ENCODE assay signal across 25 mouse cellular contexts in the genomic region with DNA sequence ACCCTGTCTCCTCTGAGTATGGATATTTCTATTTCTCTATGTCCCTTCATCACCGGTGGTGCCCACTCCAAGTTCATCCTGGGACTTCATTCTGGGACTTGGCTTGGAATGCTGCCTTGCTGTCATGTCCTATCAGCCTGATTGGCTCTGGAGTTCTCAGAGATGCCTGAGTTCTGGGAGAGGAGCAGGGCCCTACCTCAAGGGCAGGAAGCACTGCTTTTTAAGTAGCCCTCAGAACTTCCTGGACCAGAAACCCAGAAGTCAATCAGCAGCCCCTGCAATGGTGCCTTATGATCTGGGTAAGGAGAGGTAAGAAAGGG.
DNase-seq lines count a peak whose midpoint lies in the region; ATAC-seq and TF ChIP-seq lines count a peak whose summit lies in the region.
"Had no signal": no experiment of that assay in that cellular context is flagged by ENCODE, and none has a peak within 500 bp of the region (broad histone marks: within the 10 kb centered on the region; RNA-seq: fewer than 3 reads in every experiment).

No protein-coding gene starts in this region.

- peak overlapping the region; percentile 52 for H3K27ac ChIP-seq in cerebellum, adult 2 months (ENCODE audit: insufficient read depth, low read length)
- peak overlapping the region; percentile 80 for H3K27ac ChIP-seq in hindbrain, embryonic 13.5 days
- no peak overlapping the region for H3K27ac ChIP-seq in hindbrain, embryonic 10.5 days
- H3K27ac ChIP-seq: heart, embryonic 13.5 days; left cerebral cortex, adult 2 months; limb, embryonic 15.5 days; liver, embryonic 13.5 days had no signal

- H3K9me3 ChIP-seq in hindbrain, embryonic 13.5 days = no peaks in the 10 kb centered on the region
- H3K9me3 ChIP-seq in hindbrain, embryonic 10.5 days = no peaks in the 10 kb centered on the region
- H3K9me3 ChIP-seq: embryonic facial prominence, embryonic 13.5 days; heart, embryonic 13.5 days; limb, embryonic 10.5 days; limb, embryonic 15.5 days; liver, embryonic 13.5 days; midbrain, embryonic 13.5 days had no signal

- no peak overlapping the region; the same call in 1 of the 2 replicates for H3K9ac ChIP-seq in hindbrain, embryonic 13.5 days
- H3K9ac ChIP-seq: embryonic facial prominence, embryonic 13.5 days; heart, embryonic 13.5 days; limb, embryonic 15.5 days; liver, embryonic 13.5 days; midbrain, embryonic 13.5 days had no signal

- no peak overlapping the region for H3K4me2 ChIP-seq in hindbrain, embryonic 13.5 days
- H3K4me2 ChIP-seq: embryonic facial prominence, embryonic 13.5 days; heart, embryonic 13.5 days; limb, embryonic 15.5 days; midbrain, embryonic 13.5 days had no signal

- no peaks in the 10 kb centered on the region for H3K36me3 ChIP-seq in hindbrain, embryonic 13.5 days
- no peaks in the 10 kb centered on the region for H3K36me3 ChIP-seq in hindbrain, embryonic 10.5 days
- H3K36me3 ChIP-seq: embryonic facial prominence, embryonic 13.5 days; heart, embryonic 13.5 days; limb, embryonic 10.5 days; limb, embryonic 15.5 days; liver, embryonic 13.5 days; midbrain, embryonic 13.5 days had no signal

- peaks cover 21% of the 10 kb centered on the region for H3K4me1 ChIP-seq in cerebellum, adult 2 months (ENCODE audit: control insufficient read depth, insufficient read depth, low read length)
- H3K4me1 ChIP-seq in hindbrain, embryonic 13.5 days (replicated peaks) = peaks cover 32% of the 10 kb centered on the region
- peaks cover 8% of the 10 kb centered on the region; the same call in 1 of the 2 replicates for H3K4me1 ChIP-seq in hindbrain, embryonic 10.5 days (replicated peaks)

- 5% methylated on average over 1 of the region's 1 CpGs for WGBS in cerebellum, adult 2 months
- WGBS in hindbrain, embryonic 13.5 days = 95% methylated on average over 1 of the region's 1 CpGs
- 91% methylated on average over 1 of the region's 1 CpGs for WGBS in hindbrain, embryonic 10.5 days

- TF ChIP-seq POLR2A in cerebellum, adult 2 months (IDR thresholded peaks at IDR 0.05; ENCODE audit: borderline replicate concordance, insufficient read depth, low read length) = no peak

- no peaks in the 10 kb centered on the region for H3K27me3 ChIP-seq in cerebellum, adult 2 months (ENCODE audit: control insufficient read depth, insufficient read depth, low read length)
- 0 out of 2 replicates have a peak, but pooled peaks cover 3% of the 10 kb centered on the region for H3K27me3 ChIP-seq in hindbrain, embryonic 13.5 days
- H3K27me3 ChIP-seq in hindbrain, embryonic 10.5 days (ENCODE audit: insufficient read depth, poor library complexity, severe bottlenecking) = 0 out of 2 replicates have a peak, but pooled peaks cover 5% of the 10 kb centered on the region
- H3K27me3 ChIP-seq: embryonic facial prominence, embryonic 13.5 days; limb, embryonic 15.5 days; midbrain, embryonic 13.5 days had no signal

- no peak for ATAC-seq in hindbrain, embryonic 13.5 days (ENCODE audit: low FRiP score)
- ATAC-seq: inflammation-experienced regulatory T-cells, adult 6 months; lung, postnatal 0 days had no signal

- no peak for TF ChIP-seq CTCF in cerebellum, adult 2 months (IDR thresholded peaks at IDR 0.05; ENCODE audit: borderline replicate concordance, insufficient read depth, low read depth, low read length)

- DNase-seq in cerebellum, adult 2 months = no peak
- no peak for DNase-seq in cerebellum, adult 8-10 months
- DNase-seq in hindbrain, embryonic 10.5 days (ENCODE audit: low spot score) = no peak
- DNase-seq in retina, postnatal 1 day = peak; percentile 22
- no peak for DNase-seq in retina, embryonic 14.5 days (ENCODE audit: low spot score)
- no peak for DNase-seq in urinary bladder, postnatal 36 days (ENCODE audit: low spot score in 2 of 2)
- DNase-seq in layer of hippocampus, adult 9-10 months (ENCODE audit: low spot score) = no peak
- DNase-seq: adrenal gland, adult 8-10 months; kidney, adult 11 months; kidney, postnatal 14 days; liver, embryonic 13.5 days; lung, adult 18-20 months; lung, postnatal 4 days; right cerebral cortex, adult 18-20 months; spleen, adult 18-20 months; thymus, postnatal 14 days had no signal

- H3K4me3 ChIP-seq in cerebellum, adult 2 months (replicated peaks; ENCODE audit: insufficient read depth, low read depth, low read length) = no peak overlapping the region
- no peak overlapping the region for H3K4me3 ChIP-seq in hindbrain, embryonic 13.5 days
- no peak overlapping the region for H3K4me3 ChIP-seq in hindbrain, embryonic 10.5 days
- H3K4me3 ChIP-seq: embryonic facial prominence, embryonic 13.5 days; heart, embryonic 13.5 days; left cerebral cortex, adult 2 months; limb, embryonic 10.5 days; limb, embryonic 15.5 days; liver, embryonic 13.5 days; midbrain, embryonic 13.5 days had no signal
